Mouse (Mus musculus) spleen, adult 2 months (tissue): ENCODE measurements around the gene Trpv6. TPM values are rescaled to one million over a fixed set of nuclear protein-coding genes. Genes with fewer than 3 reads are reported as not detected.

Experiments used
- DNase-seq, 2 experiments: peaks; one replicate each; pipeline versions ENCODE4 v3.0.0 to v3.0.0-alpha.2; 2012 to 2021; ENCODE audit warnings: low spot score in 2 of 2, low read depth in 1 of 2
- H3K27ac ChIP-seq: fragments of 200-500 bp; 2 replicates; pipeline ENCODE4 v1.5.1; 2012; ENCODE audit warnings: low read length, inconsistent platforms; ENCODE audit not compliant: insufficient read depth
- H3K27me3 ChIP-seq: fragments of 200-500 bp; 2 replicates; pipeline ENCODE4 v1.6.1; 2012; ENCODE audit warnings: mild to moderate bottlenecking, moderate library complexity, low read length, inconsistent platforms; ENCODE audit not compliant: control insufficient read depth, insufficient read depth
- H3K36me3 ChIP-seq: fragments of 200-500 bp; 2 replicates; pipeline ENCODE4 v1.6.1; 2012; ENCODE audit warnings: mild to moderate bottlenecking, low read length, inconsistent platforms; ENCODE audit not compliant: control insufficient read depth, insufficient read depth
- H3K4me1 ChIP-seq: fragments of 200-500 bp; 2 replicates; pipeline ENCODE4 v1.6.1; 2011; ENCODE audit warnings: inconsistent platforms; ENCODE audit not compliant: control insufficient read depth, insufficient read depth, insufficient read length
- H3K4me3 ChIP-seq: fragments of 200-500 bp; 2 replicates; pipeline ENCODE4 v1.5.1; 2011; ENCODE audit warnings: mild to moderate bottlenecking, inconsistent platforms; ENCODE audit not compliant: insufficient read depth, insufficient read length; ENCODE audit errors: extremely low read depth
- CTCF ChIP-seq: fragments of 200-500 bp; IDR thresholded peaks from 2 replicates; pipeline ENCODE4 v1.5.1; 2011; ENCODE audit warnings: mild to moderate bottlenecking, inconsistent platforms; ENCODE audit not compliant: insufficient read depth, insufficient read length, insufficient replicate concordance; ENCODE audit errors: extremely low read depth
- POLR2A ChIP-seq: fragments of 200-500 bp; IDR thresholded peaks from 2 replicates; pipeline ENCODE4 v1.6.1; 2011; ENCODE audit warnings: low read depth, low read length, inconsistent platforms
- WGBS: fragments of 180-500 bp; shearing (Covaris S2); methylation state at CpG from one replicate; pipeline ENCODE4 v1.1.7; 2018; 5-methylcytosine and 5-hydroxymethylcytosine counted together
- polyA plus RNA-seq: library from polyadenylated mRNA; depleted of rRNA; stranded (reverse); fragments of >200 nt; gene quantifications from 2 replicates; pipeline ENCODE4 v1.2.3, GENCODE M21; 2012

Gene Trpv6
- polyA plus RNA-seq, 1 experiment: 0.06 TPM

DNA sequence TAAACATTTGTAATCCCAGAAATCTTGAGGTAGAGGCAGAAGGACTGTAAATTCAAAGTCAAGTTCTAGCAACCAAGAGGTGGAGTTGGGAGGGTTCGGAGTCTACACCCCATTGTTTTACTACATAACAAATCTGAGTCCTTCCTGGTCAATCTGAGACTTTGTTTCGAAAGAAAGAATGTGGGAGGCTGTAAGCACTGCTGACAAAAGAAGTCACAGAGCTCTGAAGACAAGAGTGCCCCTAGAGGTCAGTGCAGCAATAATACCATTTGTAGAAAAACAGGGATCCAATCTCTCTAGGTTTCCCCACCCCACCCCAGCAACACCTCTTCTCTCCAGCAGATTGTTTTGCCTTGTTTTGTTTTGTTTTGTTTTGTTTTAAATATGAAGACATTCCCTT, 26.1 kb upstream of the Trpv6 start:
- no peaks in the 10 kb centered on the region for H3K27me3 ChIP-seq
- TF ChIP-seq POLR2A (no peak), CTCF (no peak)
- no peak overlapping the region for H3K4me3 ChIP-seq
- no peaks in the 10 kb centered on the region for H3K36me3 ChIP-seq
- H3K27ac ChIP-seq: no peak overlapping the region
- WGBS: 32% methylated on average over 2 of the region's 2 CpGs
- H3K4me1 ChIP-seq: no peaks in the 10 kb centered on the region
- DNase-seq: no peak

- no peak overlapping the region for H3K27ac ChIP-seq
These were observed 22.3 kb upstream of the Trpv6 start for GRCm38 (mm10) chr6:41658487-41658886.

GRCm38 (mm10) chr6:41654648-41655047, 18.4 kb upstream of the Trpv6 start:
- no peak for TF ChIP-seq POLR2A
- no peak for TF ChIP-seq CTCF
- no peaks in the 10 kb centered on the region for H3K4me1 ChIP-seq
- no peaks in the 10 kb centered on the region for H3K36me3 ChIP-seq
- H3K27ac ChIP-seq: no peak overlapping the region
- H3K4me3 ChIP-seq: no peak overlapping the region
- DNase-seq: no peak
- no peaks in the 10 kb centered on the region for H3K27me3 ChIP-seq
- WGBS: 13% methylated on average over 8 of the region's 8 CpGs

More at GRCm38 (mm10) chr6:41658487-41658886, 22.3 kb upstream of the Trpv6 start:
- no peaks in the 10 kb centered on the region for H3K4me1 ChIP-seq
- H3K4me3 ChIP-seq: no peak overlapping the region
- no peaks in the 10 kb centered on the region for H3K36me3 ChIP-seq
- DNase-seq: no peak
- TF ChIP-seq CTCF (no peak), POLR2A (no peak)
- no peaks in the 10 kb centered on the region for H3K27me3 ChIP-seq
- WGBS: 82% methylated on average over 1 of the region's 1 CpGs

DNA sequence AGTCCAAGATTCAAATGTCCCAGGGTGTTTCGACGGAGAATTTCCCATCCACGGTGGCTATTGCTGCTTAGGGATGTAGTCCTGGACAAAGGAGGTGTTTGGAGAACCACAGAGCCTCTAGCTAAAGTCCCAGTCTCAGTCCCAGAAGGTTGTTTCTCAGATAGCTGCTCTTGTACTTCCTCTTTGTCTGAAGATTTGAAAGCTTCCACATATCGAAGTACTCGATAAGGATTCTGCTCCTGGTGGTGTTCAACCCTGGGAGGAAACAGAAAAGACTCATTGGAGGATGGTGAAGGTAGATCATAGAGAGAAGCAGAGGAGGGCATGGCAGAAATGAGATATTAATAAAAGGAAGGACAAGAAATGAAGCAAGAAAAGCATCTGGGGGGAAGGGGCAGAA, 17.0 kb upstream of the Trpv6 start:
- TF ChIP-seq CTCF (no peak), POLR2A (no peak)
- no peaks in the 10 kb centered on the region for H3K4me1 ChIP-seq
- H3K36me3 ChIP-seq: no peaks in the 10 kb centered on the region
- H3K27ac ChIP-seq: no peak overlapping the region
- no peaks in the 10 kb centered on the region for H3K27me3 ChIP-seq
- no peak for DNase-seq
- WGBS: 64% methylated on average over 5 of the region's 5 CpGs
- H3K4me3 ChIP-seq: no peak overlapping the region

DNA sequence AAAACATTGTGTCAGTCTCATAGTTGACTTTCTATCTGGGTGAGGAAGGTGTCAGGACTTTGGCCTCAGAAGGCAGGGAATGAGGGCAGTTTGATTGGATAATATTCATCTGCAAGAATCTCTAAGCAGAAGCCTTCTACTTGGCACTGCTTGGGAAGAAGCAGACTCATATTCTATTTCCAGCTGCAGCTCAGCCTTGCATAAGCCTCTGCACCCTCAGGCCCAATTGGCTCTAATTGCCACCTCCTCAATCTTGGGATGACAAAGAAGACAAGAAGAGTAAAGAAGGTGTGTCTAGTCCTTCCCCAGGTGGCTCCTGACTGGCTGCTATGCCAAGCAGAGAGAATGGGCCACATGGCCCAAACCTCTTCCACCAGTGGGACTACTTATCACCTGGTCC, 10.5 kb upstream of the Trpv6 start:
- H3K4me3 ChIP-seq: no peak overlapping the region
- no peak for TF ChIP-seq POLR2A
- no peak for TF ChIP-seq CTCF
- H3K27me3 ChIP-seq: no peaks in the 10 kb centered on the region
- no peaks in the 10 kb centered on the region for H3K4me1 ChIP-seq
- H3K27ac ChIP-seq: no peak overlapping the region
- H3K36me3 ChIP-seq: no peaks in the 10 kb centered on the region
- DNase-seq: no peak

GRCm38 (mm10) chr6:41646220-41646619, 10.0 kb upstream of the Trpv6 start:
- H3K4me1 ChIP-seq: no peaks in the 10 kb centered on the region
- H3K27ac ChIP-seq: no peak overlapping the region
- TF ChIP-seq CTCF: no peak
- TF ChIP-seq POLR2A: no peak
- 87% methylated on average over 3 of the region's 3 CpGs for WGBS
- no peaks in the 10 kb centered on the region for H3K36me3 ChIP-seq
- no peaks in the 10 kb centered on the region for H3K27me3 ChIP-seq
- H3K4me3 ChIP-seq: no peak overlapping the region
- DNase-seq: no peak

DNA sequence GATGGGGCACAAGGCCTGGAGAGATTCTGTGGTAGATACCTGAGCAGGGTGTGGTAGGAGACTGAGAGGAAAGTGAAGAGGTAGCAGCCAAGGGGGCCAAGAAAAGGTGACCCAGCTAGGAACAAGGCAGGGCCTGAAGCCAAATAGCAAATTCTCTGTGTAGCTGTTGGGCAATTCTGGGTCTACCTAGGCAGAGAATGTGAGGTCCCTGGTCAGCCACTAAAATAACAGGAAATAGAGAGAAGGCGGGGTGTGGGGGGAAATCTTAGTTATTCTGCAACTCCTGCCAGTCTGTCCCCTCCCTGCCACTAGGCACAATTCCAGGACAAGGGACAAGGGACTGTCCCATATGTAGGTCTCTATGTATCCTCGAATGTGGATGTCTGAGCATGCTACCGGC, 7.0 kb upstream of the Trpv6 start:
- Histone ChIP-seq H3K4me1 (no peaks in the 10 kb centered on the region), H3K27ac (no peak overlapping the region), H3K36me3 (no peaks in the 10 kb centered on the region), H3K27me3 (no peaks in the 10 kb centered on the region), H3K4me3 (no peak overlapping the region)
- no peak for DNase-seq
- WGBS: 86% methylated on average over 3 of the region's 3 CpGs
- TF ChIP-seq POLR2A (no peak), CTCF (no peak)
